Mouse (Mus musculus) activated CD4-positive, CD25-positive, alpha-beta regulatory T cell, adult 4 months (primary cell): Measurements from ENCODE around the gene Snrnp200. TPM values are rescaled to one million over a fixed set of nuclear protein-coding genes. Genes with fewer than 3 reads are reported as not detected.
"Not testable (repeated sequence)": the region's sequence is repeated elsewhere in the genome, so short reads cannot be mapped to it uniquely, and the experiment has no call there.

ENCODE experiments used
- ATAC-seq: one replicate; pipeline ENCODE4 v1.8.0; 2017
- polyA plus RNA-seq, 2 experiments: library from polyadenylated mRNA; unstranded; fragments of 100-300 nt; shearing (Covaris generic); gene quantifications; one replicate each; pipeline ENCODE4 v1.2.1; 2017

Snrnp200 gene
- polyA plus RNA-seq, 2 experiments from 2014 or later: 34.2 to 51.7 TPM

DNA sequence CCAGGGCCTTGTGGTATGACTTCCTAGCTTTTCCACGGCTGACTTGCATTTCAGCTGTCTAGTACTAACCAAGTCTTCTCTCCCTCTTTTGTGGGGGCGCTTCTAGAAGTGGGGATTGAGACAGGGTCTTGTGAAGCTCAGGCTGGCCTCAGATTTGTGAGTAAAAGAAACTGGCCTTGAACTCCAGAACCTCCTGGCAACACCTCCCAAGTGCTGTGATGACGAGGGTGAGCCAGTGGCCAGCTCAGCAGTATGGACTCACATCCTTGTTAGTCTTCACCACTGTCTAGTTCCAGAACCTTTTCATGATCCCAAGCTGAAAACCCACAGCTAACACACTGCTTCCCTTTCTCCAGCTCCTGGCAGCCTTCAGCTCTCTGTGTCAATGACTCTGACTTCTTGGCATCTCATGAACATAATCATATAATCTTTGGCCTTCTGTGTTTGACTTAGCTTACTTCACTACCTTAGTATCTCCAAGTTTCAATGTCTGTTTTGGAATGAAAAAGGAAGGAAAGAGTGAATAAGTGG lies 46.5 kb downstream of the Snrnp200 start:
- ATAC-seq: no peak

DNA sequence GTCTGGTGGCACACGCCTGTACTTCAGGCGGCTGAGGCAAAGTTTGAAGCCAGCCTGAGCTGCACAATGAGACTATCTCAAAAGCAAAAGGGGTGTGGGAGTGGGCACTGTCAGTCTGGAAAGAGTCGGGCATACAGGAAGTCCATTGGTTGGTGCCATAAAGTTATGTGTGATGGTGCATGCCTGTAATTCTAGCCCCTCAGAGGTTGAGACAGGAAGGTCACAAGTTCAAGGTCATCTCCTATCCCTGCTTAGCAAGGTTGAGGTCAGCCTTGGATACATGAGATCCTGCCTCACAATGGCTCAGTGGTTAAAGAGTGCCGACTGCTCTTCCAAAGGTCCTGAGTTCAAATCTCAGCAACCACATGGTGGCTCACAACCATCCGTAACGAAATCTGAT lies 47.1 kb downstream of the Snrnp200 start:
- ATAC-seq: no peak

DNA sequence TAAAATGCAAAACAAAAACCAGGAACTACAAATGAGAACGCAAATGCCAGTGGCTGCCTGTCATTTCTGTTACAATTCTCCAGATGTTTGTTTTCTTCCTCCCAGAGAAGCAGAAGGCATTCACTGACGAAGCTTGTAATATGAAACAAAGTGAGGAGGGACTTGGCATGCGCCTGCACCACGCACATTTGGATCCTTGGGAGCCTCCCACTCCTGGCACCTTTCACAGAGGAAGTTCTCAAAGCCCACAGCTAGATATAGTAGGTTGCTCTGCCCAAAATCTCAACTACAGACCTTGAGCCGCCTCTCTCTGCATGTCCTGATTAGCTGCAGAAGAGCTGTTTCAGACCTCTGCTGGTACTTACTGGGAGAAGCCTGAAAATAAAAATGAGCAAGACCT lies 51.2 kb downstream of the Snrnp200 start:
- no peak for ATAC-seq

DNA sequence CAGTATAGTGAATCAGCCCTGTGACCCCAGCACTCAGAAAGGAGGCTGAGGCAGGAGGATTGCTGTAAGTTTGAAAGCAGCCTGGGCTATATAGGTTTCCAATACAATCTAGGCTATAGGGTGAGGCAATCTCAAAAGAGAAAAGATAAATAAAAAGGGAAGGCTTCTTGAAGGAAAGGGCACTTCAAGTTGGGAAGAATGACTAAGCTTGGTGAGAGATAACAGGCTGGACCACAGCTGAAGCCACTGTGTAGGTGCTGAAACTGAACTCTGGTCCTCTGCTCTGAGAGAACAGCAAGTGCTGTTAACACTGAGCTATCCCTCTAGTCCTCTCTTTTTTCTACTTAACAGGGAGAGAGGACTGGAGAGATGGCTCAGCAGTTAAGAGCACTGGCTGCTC lies 54.3 kb downstream of the Snrnp200 start:
- ATAC-seq: no peak

DNA sequence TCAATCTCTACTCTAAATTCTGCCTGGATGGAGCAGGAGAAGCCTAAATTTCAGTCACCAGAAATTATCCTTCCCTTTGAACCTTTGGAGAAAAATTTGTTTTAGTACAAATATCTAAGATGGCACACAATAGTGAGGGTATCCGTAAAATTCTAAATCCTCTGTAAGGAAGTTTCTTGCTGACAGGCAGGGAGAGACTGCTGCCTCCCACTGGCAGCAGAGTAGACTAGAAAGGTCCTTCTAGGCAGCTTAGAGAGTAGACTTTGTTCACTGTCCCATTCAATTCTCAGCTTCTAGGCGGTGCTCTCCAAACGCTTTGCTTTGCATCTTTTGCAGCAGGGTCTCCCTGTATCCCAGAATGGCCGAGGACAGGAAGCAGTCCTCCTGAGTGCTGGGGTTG lies 59.7 kb downstream of the Snrnp200 start:
- no peak for ATAC-seq

DNA sequence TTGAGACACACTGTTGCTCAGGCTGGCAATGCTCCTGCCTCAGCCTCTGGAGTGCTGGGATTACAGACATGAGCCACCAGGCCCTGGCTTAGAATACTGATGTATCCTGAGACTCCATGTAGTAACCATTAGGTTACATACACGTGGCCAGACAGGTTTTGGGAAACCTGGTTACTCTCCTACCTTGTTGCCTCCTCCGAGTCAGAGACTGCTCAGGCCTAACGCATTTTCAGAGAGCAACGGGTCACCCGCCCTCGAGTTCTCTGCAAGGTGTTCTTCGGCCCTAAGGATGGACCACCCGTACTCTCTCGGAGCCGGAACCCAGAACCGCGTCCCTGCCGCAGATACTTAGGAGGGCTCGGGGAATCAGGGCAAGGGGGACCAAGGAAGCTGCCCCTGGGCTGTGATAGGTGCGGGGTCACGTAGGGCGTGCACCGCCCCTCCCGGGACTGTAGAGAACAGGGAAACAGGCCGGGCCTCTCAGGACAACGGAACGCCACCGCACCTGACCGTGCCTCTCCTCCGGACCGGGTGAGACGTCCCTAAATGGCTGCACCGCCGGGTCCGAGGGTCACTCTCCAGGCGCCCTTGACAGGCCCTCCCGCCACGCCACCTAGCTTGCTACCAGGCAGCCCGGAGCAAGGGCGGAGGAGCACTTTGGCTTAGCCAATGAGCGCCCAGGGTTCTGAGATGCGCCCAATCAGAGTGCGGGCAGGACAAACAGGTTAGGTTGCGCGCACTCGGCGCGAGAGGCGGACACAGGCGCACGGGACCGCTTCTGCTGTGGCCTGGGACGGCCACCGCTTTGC lies 61.5 kb downstream of the Snrnp200 start, which contains the start of gene Stard7:
Gene Stard7 (plus strand): TSS at position 728 of the 809 bp plus-strand sequence.
- ATAC-seq: peak; percentile 94

DNA sequence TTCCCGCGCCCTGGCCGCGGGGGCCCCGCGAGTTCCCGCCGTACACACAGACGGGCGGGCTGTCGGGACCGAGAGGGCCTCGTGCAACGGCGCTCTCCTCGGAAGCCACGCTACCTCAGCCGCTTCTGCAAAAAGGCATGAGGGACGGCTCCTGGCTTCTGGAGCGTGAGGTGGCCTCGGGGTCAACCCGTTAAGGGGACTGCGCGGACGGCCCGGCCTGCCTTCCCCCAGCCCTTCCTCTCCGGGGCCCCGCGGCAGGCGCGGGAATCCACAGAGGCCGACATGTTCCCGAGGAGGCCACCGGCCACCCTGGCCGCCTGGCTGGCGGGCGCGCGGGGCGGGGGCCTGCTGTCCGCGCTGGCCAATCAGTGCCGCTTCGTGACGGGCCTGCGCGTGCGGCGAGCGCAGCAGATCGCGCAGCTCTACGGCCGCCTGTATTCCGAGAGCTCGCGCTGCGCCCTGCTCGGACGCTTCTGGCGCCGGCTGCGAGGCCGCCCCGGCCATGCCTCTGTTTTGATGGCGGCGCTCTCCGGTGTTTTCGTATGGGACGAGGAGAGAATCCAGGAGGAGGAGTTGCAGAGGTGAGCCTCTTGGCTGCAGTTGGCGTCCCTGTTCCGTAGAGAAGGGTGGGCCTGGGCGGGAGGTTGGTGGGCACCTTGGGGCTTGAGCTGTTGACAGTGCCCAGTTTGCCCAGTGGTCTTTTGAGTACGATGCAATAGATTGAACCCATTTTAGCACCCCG lies 62.3 kb downstream of the Snrnp200 start:
- ATAC-seq: peak; percentile 70

DNA sequence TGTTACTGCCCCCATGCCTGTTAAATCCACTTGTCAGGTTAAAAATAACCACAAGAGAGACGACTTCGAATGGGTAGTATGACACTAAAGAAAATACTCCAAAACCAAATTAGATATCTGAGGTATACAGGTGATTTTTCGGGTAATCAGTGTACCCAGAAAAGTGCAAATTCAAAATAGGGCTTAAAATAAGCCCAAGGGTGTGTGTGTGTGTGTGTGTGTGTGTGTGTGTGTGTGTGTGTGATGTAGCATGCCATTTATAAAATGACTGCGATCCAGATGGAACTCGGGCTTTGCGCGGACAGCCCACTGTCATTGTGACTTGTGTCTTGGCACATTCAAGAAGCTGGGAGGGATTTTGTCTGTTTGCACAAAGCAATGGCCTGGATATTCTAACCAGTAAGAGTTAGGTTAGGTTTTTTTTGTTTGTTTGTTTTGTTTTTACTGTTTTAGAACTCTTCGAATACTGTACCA lies 62.9 kb downstream of the Snrnp200 start:
- no peak for ATAC-seq

DNA sequence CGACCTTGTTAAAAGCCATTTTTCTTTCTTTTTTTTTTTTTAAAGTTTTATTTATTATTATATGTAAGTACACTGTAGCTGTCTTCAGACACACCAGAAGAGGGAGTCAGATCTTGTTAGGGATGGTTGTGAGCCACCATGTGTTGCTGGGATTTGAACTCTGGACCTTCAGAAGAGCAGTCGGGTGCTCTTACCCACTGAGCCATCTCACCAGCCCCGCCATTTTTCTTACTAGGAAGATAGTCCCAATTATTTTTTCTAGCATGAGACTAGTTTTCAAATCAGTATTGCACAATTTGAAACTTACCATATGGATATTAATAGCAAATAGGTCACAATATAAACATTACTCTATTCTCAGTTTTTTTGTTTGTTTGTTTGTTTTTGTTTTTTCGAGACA lies 63.9 kb downstream of the Snrnp200 start:
- ATAC-seq: not testable (repeated sequence)

DNA sequence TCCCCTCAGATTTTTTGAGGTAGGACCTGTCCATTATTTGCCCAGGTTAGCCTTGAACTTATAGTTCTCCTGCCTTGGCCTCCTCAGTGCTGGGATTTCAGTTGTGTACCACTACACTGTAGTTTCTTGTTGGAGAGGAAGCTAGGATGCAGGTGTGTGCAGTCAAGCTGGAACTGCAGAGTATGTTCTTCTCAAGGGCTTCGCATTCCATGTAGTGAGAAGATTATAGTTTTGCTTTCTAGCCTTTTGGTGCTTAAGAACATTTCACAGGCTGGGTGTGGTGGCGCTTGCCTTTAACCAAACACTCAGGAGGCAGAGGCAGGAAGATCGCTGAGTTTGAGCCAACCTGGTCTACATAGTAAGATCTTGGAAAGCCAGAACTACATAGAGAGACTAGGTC lies 64.6 kb downstream of the Snrnp200 start:
- no peak for ATAC-seq

DNA sequence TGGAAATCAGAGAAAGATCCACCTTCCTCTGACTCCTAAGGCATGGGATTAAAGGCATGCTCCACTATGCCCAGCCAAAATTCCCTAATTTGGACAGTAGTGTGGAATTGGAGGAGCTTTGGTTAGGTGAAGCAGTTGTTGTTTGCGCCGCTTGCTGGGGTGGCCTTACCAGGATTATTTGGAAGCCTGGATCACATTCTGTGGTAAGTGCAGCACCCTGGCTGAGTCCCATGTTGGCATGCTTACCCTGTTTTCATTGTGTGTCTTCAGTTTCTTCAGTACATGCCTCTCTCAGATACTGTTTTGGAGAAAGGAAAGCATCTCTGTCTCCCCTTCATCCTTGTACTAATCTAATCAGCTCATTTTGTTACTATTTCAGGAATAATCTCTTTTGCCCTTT lies 66.4 kb downstream of the Snrnp200 start:
- no peak for ATAC-seq

DNA sequence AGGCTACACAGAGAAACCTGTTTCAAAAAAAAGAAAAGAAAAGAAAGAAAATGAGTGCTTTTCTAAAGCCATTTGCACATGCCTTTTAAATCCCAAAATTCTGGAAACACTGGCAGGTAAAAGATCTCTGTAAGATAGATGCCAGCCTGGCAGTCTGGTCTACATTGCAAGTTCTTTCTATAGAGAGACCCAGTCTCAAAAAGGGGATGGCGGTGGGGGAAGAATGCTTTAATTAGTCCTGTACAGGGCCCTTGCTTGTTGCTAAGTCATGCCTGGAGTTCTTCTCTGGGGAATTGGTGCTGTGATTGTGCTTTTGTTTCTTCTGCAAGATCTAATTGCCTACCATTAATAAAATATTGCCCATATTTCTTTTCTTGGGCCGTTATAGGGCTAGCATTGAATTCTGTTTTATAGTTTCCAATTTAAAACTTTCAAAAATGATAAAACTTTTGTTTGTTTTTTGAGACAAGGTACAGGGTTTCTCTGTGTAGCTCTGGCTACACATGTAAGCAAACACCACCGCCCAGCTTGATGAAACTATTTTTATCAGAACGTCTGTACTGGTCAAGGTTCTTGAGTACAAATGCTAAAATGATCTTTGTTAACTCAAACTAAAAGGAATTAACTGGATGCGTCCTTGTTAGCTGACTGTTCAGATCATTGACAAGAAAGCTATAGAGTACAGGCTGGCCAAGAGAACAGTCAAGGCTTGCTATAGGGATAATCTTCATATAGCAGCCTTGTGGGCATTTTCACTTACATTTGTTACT lies 67.5 kb downstream of the Snrnp200 start:
- no peak for ATAC-seq

DNA sequence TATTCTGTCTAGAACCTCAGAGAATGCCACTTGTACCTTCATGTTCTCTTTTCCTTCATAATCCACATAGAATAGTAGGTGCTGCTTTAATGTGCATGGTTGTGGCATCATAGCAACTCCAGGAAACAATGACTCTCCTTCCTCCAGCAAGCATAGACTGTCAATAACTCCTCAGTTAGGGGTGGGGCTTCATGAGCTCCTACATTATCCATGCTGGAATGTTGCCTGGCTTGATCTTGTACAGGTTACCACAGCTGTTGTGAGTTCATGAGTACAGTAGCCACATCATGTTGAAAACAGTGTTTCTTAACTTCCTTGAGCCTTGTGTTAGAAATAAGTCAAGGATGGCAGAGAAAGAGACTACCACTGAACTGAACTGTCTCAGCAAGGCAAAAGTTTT lies 70.0 kb downstream of the Snrnp200 start:
- no peak for ATAC-seq

Other genes starting within 250 kb of the Snrnp200 start
- gene Ap4e1, start 199.7 kb upstream of the Snrnp200 start, polyA plus RNA-seq: 10 to 100 TPM; 10.9 to 15.6 TPM
- gene Blvra, start 137.7 kb upstream of the Snrnp200 start, polyA plus RNA-seq: 100 to 1,000 TPM; 115 to 117 TPM
- gene Ncaph, start 74.4 kb upstream of the Snrnp200 start, polyA plus RNA-seq: 10 to 100 TPM; 20.0 to 30.9 TPM
- gene Itpripl1, start 64.9 kb upstream of the Snrnp200 start, polyA plus RNA-seq: 10 to 100 TPM; 59.9 to 60.8 TPM
- 1 to 10 TPM in 1 of 2 experiments, under 1 TPM in 1; 0.92 to 1.5 TPM for gene 1810024B03Rik, start 106 bp upstream of the Snrnp200 start, polyA plus RNA-seq
- gene Ciao1, start 39.4 kb downstream of the Snrnp200 start, polyA plus RNA-seq: 10 to 100 TPM; 33.0 to 49.2 TPM
- 10 to 100 TPM; 50.2 to 63.5 TPM for gene Tmem127, start 39.5 kb downstream of the Snrnp200 start, polyA plus RNA-seq
- 10 to 100 TPM; 23.4 to 27.2 TPM for gene Stard7, start 61.8 kb downstream of the Snrnp200 start, polyA plus RNA-seq
- 10 to 100 TPM; 18.6 to 38.6 TPM for gene Dusp2, start 127.8 kb downstream of the Snrnp200 start, polyA plus RNA-seq
- under 1 TPM; 0.28 to 0.37 TPM for gene Astl, start 130.3 kb downstream of the Snrnp200 start, polyA plus RNA-seq
- not detected for gene Adra2b, start 154.8 kb downstream of the Snrnp200 start, polyA plus RNA-seq
- gene Gpat2, start 216.8 kb downstream of the Snrnp200 start, polyA plus RNA-seq: under 1 TPM in 1 of 2 experiments, not detected in 1; 0.33 TPM
- 10 to 100 TPM; 48.1 to 48.7 TPM for gene Fahd2a, start 236.2 kb downstream of the Snrnp200 start, polyA plus RNA-seq